Mouse (Mus musculus) mesoderm, embryonic 11.5 days (tissue): ENCODE results near the gene Pak3.

ENCODE experiments used
- DNase-seq: peaks from one replicate; pipeline ENCODE4 v3.0.0-alpha.2; 2012; ENCODE audit warnings: low read depth, low spot score

Gene Pak3

GRCm38 (mm10) chrX:143664221-143665150 is 146.1 kb downstream of the Pak3 start:
- peak; percentile 77 for DNase-seq

- DNase-seq: no peak
Measured at GRCm38 (mm10) chrX:143665771-143666170, 147.4 kb downstream of the Pak3 start.

DNA sequence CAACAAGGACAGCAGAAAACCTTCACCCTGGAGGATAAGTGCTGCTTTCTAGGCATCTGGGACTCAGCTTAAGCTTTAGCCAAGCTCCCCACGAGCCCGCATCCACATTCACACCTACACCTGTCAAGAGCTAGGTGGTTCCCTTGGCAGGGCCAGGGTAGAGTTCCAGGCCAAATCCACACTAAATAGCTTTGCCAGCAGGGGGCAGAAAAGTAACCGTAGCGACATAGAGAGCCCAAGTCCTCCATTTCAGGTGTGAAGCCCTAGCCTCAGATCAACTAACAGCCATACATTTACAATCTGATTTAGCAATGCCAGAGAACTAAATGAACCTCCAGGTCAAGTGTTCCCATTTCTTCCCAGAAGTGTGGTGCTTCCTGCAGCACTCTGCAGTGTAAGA is 148.6 kb downstream of the Pak3 start:
- no peak for DNase-seq

GRCm38 (mm10) chrX:143668242-143668641 is 149.9 kb downstream of the Pak3 start:
- DNase-seq: peak; percentile 72

GRCm38 (mm10) chrX:143678566-143678965 is 160.2 kb downstream of the Pak3 start:
- DNase-seq: no peak

- no peak for DNase-seq
Measured at GRCm38 (mm10) chrX:143722250-143722649, 203.9 kb downstream of the Pak3 start.

- DNase-seq: no peak
Measured at GRCm38 (mm10) chrX:143725411-143725810, 207.0 kb downstream of the Pak3 start.

GRCm38 (mm10) chrX:143736035-143736434 is 217.6 kb downstream of the Pak3 start:
- DNase-seq: peak; percentile 54

DNA sequence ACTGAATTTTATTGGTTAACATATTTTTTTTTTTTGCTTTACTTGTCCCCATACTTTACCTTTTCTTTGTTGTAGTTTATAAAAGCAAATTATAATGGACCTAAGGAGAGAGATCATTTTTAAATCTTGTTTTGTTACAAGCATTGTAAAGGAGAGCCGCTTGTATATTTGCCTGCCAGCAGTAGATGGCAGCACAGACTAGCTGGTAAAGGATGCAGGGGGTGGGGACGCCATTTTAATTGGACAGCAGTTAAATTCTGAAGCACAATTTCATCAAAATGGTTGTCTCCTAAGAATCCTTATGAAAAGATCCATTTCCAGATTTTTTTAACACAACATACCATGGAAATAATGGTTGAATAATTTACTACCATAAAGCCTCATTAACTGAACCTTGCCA is 220.8 kb downstream of the Pak3 start:
- DNase-seq: peak; percentile 36

DNA sequence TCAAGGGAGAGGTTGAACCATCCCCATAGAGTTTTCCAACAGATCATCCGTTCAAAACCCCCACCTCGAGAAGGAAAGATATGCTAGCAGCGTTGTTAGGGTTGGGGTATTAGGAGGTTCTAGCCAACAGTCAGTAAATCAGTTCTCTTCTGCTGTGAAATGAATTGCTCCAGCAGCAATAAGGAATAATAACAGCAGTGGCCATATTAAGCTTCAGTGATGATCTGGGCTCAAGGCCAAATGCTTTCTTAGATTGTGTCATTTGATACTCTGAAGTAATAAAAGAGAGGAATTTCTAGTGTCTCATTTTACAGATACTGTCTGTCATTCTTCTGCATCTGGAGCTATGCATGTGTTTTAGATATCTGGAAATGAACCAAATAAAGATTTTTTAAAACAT is 244.2 kb downstream of the Pak3 start:
- no peak for DNase-seq

DNA sequence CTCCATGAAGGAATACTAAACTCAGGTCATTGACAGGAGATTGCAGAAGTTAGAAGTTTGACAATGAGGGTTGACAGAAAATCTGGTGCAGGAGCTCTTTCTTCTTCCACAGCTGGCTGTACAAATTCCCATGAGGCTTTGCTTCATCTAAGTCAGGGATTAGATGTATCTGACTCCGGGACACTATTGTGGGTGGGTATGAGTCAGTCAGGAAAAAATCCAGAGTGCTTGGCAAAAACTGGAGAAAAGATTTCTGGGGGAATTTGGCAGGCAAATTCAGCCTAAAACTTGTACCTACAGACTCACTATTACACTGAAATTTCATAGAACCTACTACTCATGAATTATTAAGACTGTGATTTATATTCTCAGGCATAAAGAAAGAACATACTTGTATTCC is 297.6 kb downstream of the Pak3 start:
- DNase-seq: no peak

- DNase-seq: no peak
Measured at GRCm38 (mm10) chrX:143818961-143819360, 300.6 kb downstream of the Pak3 start.

- DNase-seq: no peak
Measured at GRCm38 (mm10) chrX:143826521-143826920, 308.1 kb downstream of the Pak3 start.

- DNase-seq: peak; percentile 38
Measured at GRCm38 (mm10) chrX:143827212-143827611, 308.8 kb downstream of the Pak3 start, which contains the start of gene Capn6. Capn6 (minus strand) TSS chrX:143827414.

- no peak for DNase-seq
Measured at GRCm38 (mm10) chrX:143846637-143847036, 328.2 kb downstream of the Pak3 start.
